Mouse (Mus musculus): ENCODE measurements around the gene 4930480E11Rik.
"Not testable (repeated sequence)": the region's sequence is repeated elsewhere in the genome, so short reads cannot be mapped to it uniquely, and the experiment has no call there.

The 4930480E11Rik gene

GRCm38 (mm10) chrX:78369343-78369742, at the start of gene 4930480E11Rik:
TSS of gene 4930480E11Rik (plus strand) at chrX:78369643.
- no peak for DNase-seq (ENCODE audit: low spot score in 2 of 2)

GRCm38 (mm10) chrX:78403346-78403745, 33.9 kb downstream of the 4930480E11Rik start:
- DNase-seq (ENCODE audit: low spot score in 2 of 2): not testable (repeated sequence)

Measured in left cerebral cortex, adult 9 months (tissue).